Mouse (Mus musculus) forebrain, embryonic 11.5 days (tissue): Measurements from ENCODE around the gene Serpina7. TPM values are rescaled to one million over a fixed set of nuclear protein-coding genes. Genes with fewer than 3 reads are reported as not detected.

Source experiments
- ATAC-seq: fragments of 200-750 bp; cut with Nextera tagmentation; replicated peaks from 2 replicates; pipeline ENCODE4 v1.8.0; 2017; ENCODE audit warnings: moderate TSS enrichment; ENCODE audit not compliant: low FRiP score
- DNase-seq: peaks from one replicate; pipeline ENCODE4 v3.0.0-alpha.2; 2017; ENCODE audit warnings: low spot score
- H3K27ac ChIP-seq: fragments of 300-500 bp; sonication (generic); 2 replicates; pipeline ENCODE4 v1.5.1; 2014; ENCODE audit warnings: low read depth, low read length
- H3K27me3 ChIP-seq: fragments of 300-500 bp; sonication (generic); 2 replicates; pipeline ENCODE4 v1.6.1; 2014; ENCODE audit warnings: mild to moderate bottlenecking, low read length, mixed read lengths; ENCODE audit not compliant: control insufficient read depth, insufficient read depth
- H3K36me3 ChIP-seq: fragments of 300-500 bp; sonication (generic); 2 replicates; pipeline ENCODE4 v1.6.1; 2014; ENCODE audit warnings: mild to moderate bottlenecking, low read length, moderate library complexity, mixed read lengths; ENCODE audit not compliant: control insufficient read depth, insufficient read depth
- H3K4me1 ChIP-seq: fragments of 300-500 bp; sonication (generic); replicated peaks from 2 replicates; pipeline ENCODE4 v1.6.1; 2014; ENCODE audit warnings: low read length, mixed read lengths; ENCODE audit not compliant: control insufficient read depth, insufficient read depth
- H3K4me2 ChIP-seq: fragments of 300-500 bp; sonication (generic); 2 replicates; pipeline ENCODE4 v1.6.1; 2014; ENCODE audit warnings: low read depth, mild to moderate bottlenecking, low read length, moderate library complexity, mixed read lengths; ENCODE audit not compliant: severe bottlenecking
- H3K4me3 ChIP-seq: fragments of 300-500 bp; sonication (generic); 2 replicates; pipeline ENCODE4 v1.5.1; 2014; ENCODE audit warnings: low read depth, low read length
- H3K9ac ChIP-seq: fragments of 300-500 bp; sonication (generic); 2 replicates; pipeline ENCODE4 v1.6.1; 2014; ENCODE audit warnings: low read length
- H3K9me3 ChIP-seq: fragments of 300-500 bp; sonication (generic); 2 replicates; pipeline ENCODE4 v1.6.1; 2016; ENCODE audit warnings: low read length, mixed read lengths; ENCODE audit not compliant: control insufficient read depth
- WGBS: fragments of 180-500 bp; shearing (Covaris S2); extraction: QIAGEN DNeasy Blood & Tissue Kit; methylation state at CpG from one replicate; pipeline ENCODE4 v1.1.7; 2014; 5-methylcytosine and 5-hydroxymethylcytosine counted together
- polyA plus RNA-seq: library from polyadenylated mRNA; unstranded; fragments of >200 nt; fragmentation: Nextera tagmentation; extraction: Ambion mirVana; gene quantifications from 2 replicates; pipeline ENCODE4 v1.2.1, GENCODE M21; 2014

Gene Serpina7
- not detected in 2 replicates for polyA plus RNA-seq

DNA sequence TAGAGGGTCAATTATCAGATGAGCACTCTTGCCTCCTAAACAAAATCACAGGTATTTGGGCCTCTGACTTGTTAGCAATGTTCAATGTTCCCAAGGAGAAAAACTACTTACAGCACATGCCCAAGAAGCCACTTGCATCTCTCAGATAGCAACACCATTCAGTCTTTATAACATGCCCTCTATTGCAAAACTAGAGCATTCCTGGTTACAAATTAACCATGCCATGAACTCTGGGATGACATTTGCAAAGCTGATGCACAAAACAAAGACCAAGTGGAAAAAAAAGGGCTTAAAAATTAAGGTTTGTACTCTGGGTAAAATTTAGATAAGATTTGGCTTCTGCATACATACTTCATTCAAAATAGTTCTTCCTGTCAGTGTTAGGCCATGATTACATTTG is at the start of gene Serpina7:
TSS of gene Serpina7 (minus strand) at position 160 of the 400 bp plus-strand sequence.
- Histone ChIP-seq H3K36me3 (no peaks in the 10 kb centered on the region), H3K9ac (no peak within 1 kb of the TSS), H3K4me3 (no peak within 1 kb of the TSS), H3K4me2 (no peak within 1 kb of the TSS), H3K4me1 (no peaks in the 10 kb centered on the region), H3K27me3 (no peaks in the 10 kb centered on the region), H3K27ac (no peak within 1 kb of the TSS), H3K9me3 (no peaks in the 10 kb centered on the region)
- DNase-seq = no peak
- ATAC-seq = no peak

DNA sequence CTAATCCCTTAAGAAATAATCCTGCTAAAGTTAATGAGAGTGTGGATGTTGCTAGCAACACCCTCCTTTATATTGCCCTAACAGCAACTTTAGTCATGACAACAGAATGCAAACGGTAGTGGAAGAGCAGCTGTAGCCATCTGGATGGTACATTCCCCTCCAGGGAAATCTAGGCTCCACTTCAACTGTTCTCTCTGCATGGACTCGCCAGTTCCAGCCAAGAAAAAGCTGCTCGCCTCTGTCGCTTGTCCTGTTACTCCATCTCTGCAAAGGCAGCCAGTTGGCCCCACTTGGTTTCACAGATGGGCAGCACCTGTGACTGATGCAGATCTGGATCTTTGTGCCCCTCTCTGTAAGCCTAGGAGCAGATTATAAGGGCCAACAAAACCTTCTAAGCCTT is 49.0 kb upstream of the Serpina7 start:
- no peak overlapping the region for H3K9ac ChIP-seq
- H3K27me3 ChIP-seq = no peaks in the 10 kb centered on the region
- DNase-seq (no peak), ATAC-seq (no peak)
- WGBS = 45% methylated on average over 4 of the region's 4 CpGs
- no peaks in the 10 kb centered on the region for H3K9me3 ChIP-seq
- no peaks in the 10 kb centered on the region for H3K36me3 ChIP-seq
- H3K4me3 ChIP-seq = no peak overlapping the region
- H3K27ac ChIP-seq = no peak overlapping the region
- H3K4me2 ChIP-seq = no peak overlapping the region
- no peaks in the 10 kb centered on the region for H3K4me1 ChIP-seq

DNA sequence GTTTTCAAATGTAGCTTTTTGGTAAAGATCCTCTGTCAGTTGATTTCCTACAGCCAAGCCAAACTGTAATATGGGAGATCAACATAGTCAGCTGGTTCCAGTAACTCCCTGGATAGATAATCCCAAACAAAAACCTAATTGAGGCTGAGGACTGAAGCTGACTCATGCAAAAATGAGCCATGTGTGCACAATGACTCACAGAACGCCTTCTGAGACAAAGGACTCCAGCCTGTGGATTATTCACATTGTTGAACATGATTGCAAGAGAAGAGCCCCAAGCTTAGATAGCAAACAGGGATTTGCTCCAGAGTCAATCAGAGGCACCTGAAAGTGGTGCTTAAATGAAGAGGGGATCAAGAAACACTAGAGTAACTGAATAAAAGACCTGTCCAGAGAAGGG is 12.2 kb upstream of the Serpina7 start:
- Histone ChIP-seq H3K36me3 (no peaks in the 10 kb centered on the region), H3K4me2 (no peak overlapping the region), H3K9me3 (no peaks in the 10 kb centered on the region), H3K9ac (no peak overlapping the region), H3K27me3 (no peaks in the 10 kb centered on the region), H3K27ac (no peak overlapping the region), H3K4me1 (no peaks in the 10 kb centered on the region), H3K4me3 (no peak overlapping the region)
- no peak for ATAC-seq
- no peak for DNase-seq
- 58% methylated on average over 1 of the region's 1 CpGs for WGBS

DNA sequence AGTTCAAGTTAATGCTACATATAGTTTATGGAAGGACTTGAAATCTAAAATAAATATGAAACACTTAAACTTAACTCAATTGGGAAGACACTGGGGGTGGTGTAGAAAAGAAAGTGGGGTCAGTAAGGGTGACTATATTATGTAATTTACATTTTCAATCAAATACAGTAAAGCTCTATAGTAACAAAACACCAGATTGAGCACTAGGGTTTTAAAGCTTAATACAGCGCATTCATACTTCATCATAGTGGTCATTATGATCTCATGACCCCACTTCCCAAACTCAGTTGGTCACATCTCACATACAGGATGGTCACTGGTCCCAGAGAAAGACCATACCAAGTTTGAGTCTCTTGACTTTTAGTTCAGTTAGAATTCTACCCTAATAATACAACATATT is 907 bp upstream of the Serpina7 start, which contains the start of gene 4930513O06Rik:
TSS of gene 4930513O06Rik (plus strand) at position 301 of the 400 bp plus-strand sequence.
- no peak for ATAC-seq
- no peaks in the 10 kb centered on the region for H3K9me3 ChIP-seq
- 94% methylated on average over 1 of the region's 1 CpGs for whole genome bisulfite sequencing

GRCm38 (mm10) chrX:139078493-139078892 is 6.5 kb downstream of the Serpina7 start:
- no peak overlapping the region for H3K4me3 ChIP-seq
- no peak overlapping the region for H3K9ac ChIP-seq
- no peak for DNase-seq
- 93% methylated on average over 2 of the region's 2 CpGs for WGBS
- no peaks in the 10 kb centered on the region for H3K4me1 ChIP-seq
- no peak overlapping the region for H3K4me2 ChIP-seq
- no peak overlapping the region for H3K27ac ChIP-seq
- no peaks in the 10 kb centered on the region for H3K36me3 ChIP-seq
- no peaks in the 10 kb centered on the region for H3K27me3 ChIP-seq
- no peak for ATAC-seq
- no peaks in the 10 kb centered on the region for H3K9me3 ChIP-seq

More for the DNA sequence above, 907 bp upstream of the Serpina7 start, which contains the start of gene 4930513O06Rik:
- H3K4me2 ChIP-seq = no peak within 1 kb of the TSS
- H3K27me3 ChIP-seq = no peaks in the 10 kb centered on the region
- no peak within 1 kb of the TSS for H3K27ac ChIP-seq
- H3K9ac ChIP-seq = no peak within 1 kb of the TSS
- H3K4me3 ChIP-seq = no peak within 1 kb of the TSS
- H3K36me3 ChIP-seq = no peaks in the 10 kb centered on the region
- no peaks in the 10 kb centered on the region for H3K4me1 ChIP-seq
- no peak for DNase-seq

- no peak overlapping the region for H3K27ac ChIP-seq
- H3K9me3 ChIP-seq = no peaks in the 10 kb centered on the region
- H3K27me3 ChIP-seq = no peaks in the 10 kb centered on the region
- H3K4me1 ChIP-seq = no peaks in the 10 kb centered on the region
- no peak overlapping the region for H3K4me3 ChIP-seq
- 88% methylated on average over 5 of the region's 5 CpGs for WGBS
- ATAC-seq (no peak), DNase-seq (no peak)
- H3K36me3 ChIP-seq = no peaks in the 10 kb centered on the region
- no peak overlapping the region for H3K4me2 ChIP-seq
- H3K9ac ChIP-seq = no peak overlapping the region
Observed at GRCm38 (mm10) chrX:139064078-139064477, 21.0 kb downstream of the Serpina7 start.

GRCm38 (mm10) chrX:139053149-139053548 is 31.9 kb downstream of the Serpina7 start:
- ATAC-seq (no peak), DNase-seq (no peak)
- Histone ChIP-seq H3K36me3 (no peaks in the 10 kb centered on the region), H3K27ac (no peak overlapping the region), H3K9ac (no peak overlapping the region), H3K4me2 (no peak overlapping the region), H3K4me1 (no peaks in the 10 kb centered on the region), H3K27me3 (no peaks in the 10 kb centered on the region), H3K4me3 (no peak overlapping the region), H3K9me3 (no peaks in the 10 kb centered on the region)
- 65% methylated on average over 1 of the region's 1 CpGs for WGBS

DNA sequence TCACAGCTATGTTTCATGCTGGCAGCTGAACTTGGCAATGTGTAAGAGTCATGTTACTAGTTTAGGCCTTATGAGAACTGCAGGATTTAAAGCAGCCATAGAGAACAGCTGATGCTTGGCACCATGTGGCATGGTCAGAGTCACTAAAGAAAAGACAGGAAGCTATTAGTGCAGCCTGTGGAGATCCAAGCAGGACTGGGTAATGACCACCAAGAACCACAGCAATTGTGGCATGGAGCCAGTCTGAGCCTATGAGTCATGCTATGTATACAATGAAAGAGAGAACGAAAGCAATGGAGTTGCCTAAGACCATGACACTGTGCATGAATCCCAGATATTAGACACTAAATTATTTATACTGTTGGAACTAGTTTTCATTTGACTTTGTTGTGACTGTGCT is 33.1 kb downstream of the Serpina7 start:
- no peak for DNase-seq
- no peak for ATAC-seq
- 83% methylated on average over 1 of the region's 1 CpGs for WGBS
- Histone ChIP-seq H3K36me3 (no peaks in the 10 kb centered on the region), H3K9me3 (no peaks in the 10 kb centered on the region), H3K4me3 (no peak overlapping the region), H3K27ac (no peak overlapping the region), H3K9ac (no peak overlapping the region), H3K4me2 (no peak overlapping the region), H3K27me3 (no peaks in the 10 kb centered on the region), H3K4me1 (no peaks in the 10 kb centered on the region)

- Histone ChIP-seq H3K9ac (no peak overlapping the region), H3K4me2 (no peak overlapping the region), H3K4me3 (no peak overlapping the region), H3K36me3 (no peaks in the 10 kb centered on the region), H3K27me3 (no peaks in the 10 kb centered on the region), H3K4me1 (no peaks in the 10 kb centered on the region), H3K27ac (no peak overlapping the region), H3K9me3 (no peaks in the 10 kb centered on the region)
- WGBS = 96% methylated on average over 1 of the region's 1 CpGs
- ATAC-seq (no peak), DNase-seq (no peak)
Observed at GRCm38 (mm10) chrX:139041148-139041547, 43.9 kb downstream of the Serpina7 start.
